Mouse (Mus musculus): ENCODE measurements at regions not wholly inside any gene's neighbourhood (a gene's known extent, or its start where the extent isn't known, plus 50 kb on each side); places are given as distances from the start of the nearest gene placed in this dataset.

DNA sequence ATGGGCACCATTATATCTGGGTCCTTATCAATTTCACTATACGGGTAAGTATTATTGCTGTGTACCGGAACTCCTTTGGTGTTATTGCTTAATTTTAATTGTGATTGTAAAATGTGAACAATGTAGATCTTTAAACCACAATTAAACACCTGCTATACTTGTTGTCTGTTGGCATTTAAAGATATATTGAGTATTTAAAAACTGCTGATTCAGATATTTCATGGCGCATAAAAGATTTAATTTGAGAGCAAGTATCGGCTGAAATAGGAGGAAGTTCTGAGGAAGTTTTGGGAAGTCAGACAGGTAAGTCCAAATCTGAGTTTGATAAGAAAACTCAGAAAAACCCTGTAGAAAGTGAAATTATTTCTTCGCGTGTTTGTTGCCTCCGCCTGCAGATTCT, 142.7 kb upstream of the Tbc1d5 start:
- 0 out of 2 replicates have a peak, but pooled peaks cover 2% of the 10 kb centered on the region for H3K4me1 ChIP-seq (replicated peaks)
- ATAC-seq (ENCODE audit: insufficient number of reproducible peaks, insufficient read depth, low FRiP score, low TSS enrichment, low read depth), result no peak
- 73% methylated on average over 7 of the region's 7 CpGs for WGBS

DNA sequence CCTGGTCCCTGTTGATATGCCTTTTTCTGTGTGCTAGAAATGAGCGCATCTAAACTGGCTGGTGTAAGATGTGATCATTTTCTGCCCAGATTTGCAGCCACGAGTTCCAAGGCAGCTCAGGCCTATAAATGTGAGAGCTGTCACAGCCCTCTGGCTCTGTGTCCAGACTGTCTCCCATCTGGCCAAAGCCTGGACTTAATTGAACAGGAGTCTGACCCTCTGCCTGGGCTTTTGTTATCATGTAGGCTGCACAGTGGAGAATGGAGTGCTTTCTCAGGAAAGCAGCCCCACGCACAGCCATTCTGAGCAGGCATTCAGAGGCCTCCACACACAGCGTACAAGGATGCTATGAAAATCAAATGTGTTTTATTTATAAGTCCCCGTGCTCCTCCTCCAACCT, 141.9 kb upstream of the Tbc1d5 start:
- Histone ChIP-seq H3K27ac (no peak overlapping the region), H3K27me3 (no peaks in the 10 kb centered on the region), H3K9me3 (no peaks in the 10 kb centered on the region), H3K36me3 (no peaks in the 10 kb centered on the region), H3K4me3 (replicated peaks) (no peak overlapping the region), H3K4me1 (replicated peaks) (0 out of 2 replicates have a peak, but pooled peaks cover 2% of the 10 kb centered on the region), H3K4me2 (no peak overlapping the region), H3K9ac (replicated peaks) (no peak overlapping the region)
- ATAC-seq (ENCODE audit: insufficient number of reproducible peaks, insufficient read depth, low FRiP score, low TSS enrichment, low read depth), result no peak
- WGBS, result 72% methylated on average over 5 of the region's 5 CpGs

More for the DNA sequence above, 142.7 kb upstream of the Tbc1d5 start:
- no peak overlapping the region for H3K27ac ChIP-seq
- no peaks in the 10 kb centered on the region for H3K9me3 ChIP-seq
- no peak overlapping the region for H3K4me3 ChIP-seq (replicated peaks)
- H3K4me2 ChIP-seq, result no peak overlapping the region
- no peaks in the 10 kb centered on the region for H3K36me3 ChIP-seq
- H3K27me3 ChIP-seq, result no peaks in the 10 kb centered on the region
- no peak overlapping the region for H3K9ac ChIP-seq (replicated peaks)

DNA sequence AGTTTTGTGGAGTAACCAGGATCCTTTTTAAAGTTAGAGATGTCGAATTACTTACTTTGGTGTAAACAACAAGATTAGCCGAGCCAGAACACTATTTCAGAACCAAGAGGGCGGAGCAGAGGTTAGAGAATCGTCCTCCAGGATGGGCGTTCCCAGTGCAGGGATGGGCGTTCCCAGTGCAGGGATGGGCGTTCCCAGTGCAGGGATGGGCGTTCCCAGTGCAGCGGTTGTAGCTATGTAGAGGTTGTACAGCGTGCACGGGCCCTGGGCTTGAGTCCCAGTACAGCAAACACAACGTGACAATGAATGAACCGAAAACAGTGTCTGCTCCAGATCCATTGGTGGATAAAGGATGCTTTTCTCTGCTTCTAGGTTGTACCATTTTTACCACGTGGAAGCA, 125.8 kb upstream of the Tbc1d5 start:
- H3K4me1 ChIP-seq (replicated peaks), result no peaks in the 10 kb centered on the region
- no peaks in the 10 kb centered on the region for H3K36me3 ChIP-seq
- H3K27ac ChIP-seq, result no peak overlapping the region
- H3K27me3 ChIP-seq, result no peaks in the 10 kb centered on the region
- H3K9ac ChIP-seq (replicated peaks), result no peak overlapping the region
- H3K9me3 ChIP-seq, result no peaks in the 10 kb centered on the region
- no peak overlapping the region for H3K4me3 ChIP-seq (replicated peaks)
- H3K4me2 ChIP-seq, result no peak overlapping the region
- WGBS, result 58% methylated on average over 14 of the region's 14 CpGs
- no peak for ATAC-seq (ENCODE audit: insufficient number of reproducible peaks, insufficient read depth, low FRiP score, low TSS enrichment, low read depth)

DNA sequence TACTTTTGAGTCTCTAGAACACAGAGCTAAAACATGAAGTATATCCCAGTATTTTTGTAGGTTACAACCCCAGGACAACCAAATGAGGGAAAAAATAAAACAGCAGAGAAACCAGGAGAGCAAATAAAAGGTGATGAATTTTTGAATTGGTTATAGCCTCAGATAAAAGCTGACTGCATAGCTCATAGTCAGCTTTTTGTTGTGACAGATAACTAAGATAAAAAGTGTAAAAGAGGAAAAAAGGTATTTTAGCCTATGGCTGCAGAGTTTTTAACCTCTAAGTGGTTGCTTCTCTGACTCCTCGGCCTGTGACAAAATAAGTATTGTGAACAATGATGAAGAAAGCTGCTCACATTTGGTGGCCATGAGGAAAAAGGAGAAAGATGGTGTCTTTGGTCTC, 111.6 kb upstream of the Tbc1d5 start:
- Histone ChIP-seq H3K36me3 (no peaks in the 10 kb centered on the region), H3K9me3 (no peaks in the 10 kb centered on the region), H3K27me3 (no peaks in the 10 kb centered on the region), H3K4me3 (replicated peaks) (no peak overlapping the region), H3K4me1 (replicated peaks) (no peaks in the 10 kb centered on the region), H3K27ac (no peak overlapping the region), H3K4me2 (no peak overlapping the region), H3K9ac (replicated peaks) (no peak overlapping the region)
- no peak for ATAC-seq (ENCODE audit: insufficient number of reproducible peaks, insufficient read depth, low FRiP score, low TSS enrichment, low read depth)
- 97% methylated on average over 1 of the region's 1 CpGs for WGBS

GRCm38 (mm10) chr17:51288751-51289150, 109.6 kb upstream of the Tbc1d5 start:
- no peak for ATAC-seq (ENCODE audit: insufficient number of reproducible peaks, insufficient read depth, low FRiP score, low TSS enrichment, low read depth)
- WGBS, result 81% methylated on average over 7 of the region's 7 CpGs
- no peaks in the 10 kb centered on the region for H3K4me1 ChIP-seq (replicated peaks)

GRCm38 (mm10) chr17:51287878-51288277, 108.7 kb upstream of the Tbc1d5 start:
- Histone ChIP-seq H3K9me3 (no peaks in the 10 kb centered on the region), H3K4me3 (replicated peaks) (no peak overlapping the region), H3K36me3 (no peaks in the 10 kb centered on the region), H3K4me2 (no peak overlapping the region), H3K27me3 (no peaks in the 10 kb centered on the region), H3K4me1 (replicated peaks) (no peaks in the 10 kb centered on the region), H3K9ac (replicated peaks) (no peak overlapping the region), H3K27ac (no peak overlapping the region)
- ATAC-seq (ENCODE audit: insufficient number of reproducible peaks, insufficient read depth, low FRiP score, low TSS enrichment, low read depth), result no peak
- WGBS, result 84% methylated on average over 8 of the region's 8 CpGs

More at GRCm38 (mm10) chr17:51288751-51289150, 109.6 kb upstream of the Tbc1d5 start:
- Histone ChIP-seq H3K9ac (replicated peaks) (no peak overlapping the region), H3K36me3 (no peaks in the 10 kb centered on the region), H3K27me3 (no peaks in the 10 kb centered on the region), H3K4me2 (no peak overlapping the region), H3K4me3 (replicated peaks) (no peak overlapping the region), H3K9me3 (no peaks in the 10 kb centered on the region), H3K27ac (no peak overlapping the region)

DNA sequence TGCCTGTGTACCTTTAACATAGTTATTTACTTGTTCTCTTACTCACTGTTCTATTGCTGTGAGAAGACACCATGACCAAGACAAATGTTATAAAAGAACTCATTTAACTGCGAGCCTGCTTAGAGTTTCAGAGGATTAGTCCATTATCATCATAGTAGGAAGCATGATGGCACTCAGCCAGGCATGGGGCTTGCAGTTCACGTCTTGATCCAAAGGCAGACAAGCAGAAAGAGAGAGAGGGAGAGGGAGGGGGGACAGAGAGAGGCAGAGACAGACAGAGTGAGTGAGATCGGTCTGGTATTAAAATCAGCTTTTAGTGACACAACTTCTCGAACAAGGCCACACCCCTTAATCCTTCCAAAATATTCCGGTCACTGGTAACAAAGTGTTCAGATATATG, 106.2 kb upstream of the Tbc1d5 start:
- no peaks in the 10 kb centered on the region for H3K27me3 ChIP-seq
- no peaks in the 10 kb centered on the region for H3K36me3 ChIP-seq
- no peaks in the 10 kb centered on the region for H3K4me1 ChIP-seq (replicated peaks)
- H3K27ac ChIP-seq, result no peak overlapping the region
- no peak overlapping the region for H3K4me3 ChIP-seq (replicated peaks)
- H3K4me2 ChIP-seq, result no peak overlapping the region
- 84% methylated on average over 5 of the region's 5 CpGs for WGBS
- no peak for ATAC-seq (ENCODE audit: insufficient number of reproducible peaks, insufficient read depth, low FRiP score, low TSS enrichment, low read depth)
- no peak overlapping the region for H3K9ac ChIP-seq (replicated peaks)
- H3K9me3 ChIP-seq, result no peaks in the 10 kb centered on the region

DNA sequence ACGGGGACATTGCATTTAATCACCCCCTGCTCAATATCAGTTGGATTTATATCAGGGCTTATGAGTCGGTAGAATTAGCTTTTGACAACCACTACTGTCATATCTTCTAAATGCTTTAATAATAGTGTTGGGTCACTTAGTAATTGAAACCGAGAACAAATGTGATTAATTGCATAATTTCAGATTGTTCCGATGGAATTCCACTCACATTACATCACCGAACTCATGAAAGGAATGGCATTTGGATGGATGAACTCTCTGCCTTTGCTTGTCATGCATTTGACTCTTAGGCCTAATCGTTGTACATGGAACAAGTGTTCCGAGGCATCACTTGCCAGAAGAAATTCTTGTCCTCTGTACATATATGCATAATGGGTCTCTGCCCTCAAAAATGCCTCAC, 99.6 kb upstream of the Tbc1d5 start:
- WGBS, result 83% methylated on average over 7 of the region's 7 CpGs
- no peak for ATAC-seq (ENCODE audit: insufficient number of reproducible peaks, insufficient read depth, low FRiP score, low TSS enrichment, low read depth)

DNA sequence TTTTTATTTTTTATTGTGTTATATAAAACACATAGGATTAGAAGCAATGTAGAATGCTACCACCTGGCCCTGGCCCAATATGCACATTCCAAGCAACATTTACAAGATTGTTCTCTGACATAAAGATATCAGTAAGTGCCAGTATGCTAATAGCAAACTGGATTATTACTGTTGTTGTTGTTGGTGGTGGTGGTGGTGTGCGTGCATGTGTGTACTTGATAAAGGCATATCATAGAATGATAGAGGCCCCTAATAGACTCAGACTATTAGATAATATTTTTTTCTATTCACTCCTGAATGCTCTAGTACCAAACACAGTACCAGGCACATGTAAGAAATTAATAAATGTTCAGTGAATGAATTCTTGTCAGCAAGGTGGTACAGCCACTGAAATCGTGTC, 98.9 kb upstream of the Tbc1d5 start:
- Histone ChIP-seq H3K4me1 (replicated peaks) (no peaks in the 10 kb centered on the region), H3K36me3 (no peaks in the 10 kb centered on the region), H3K9me3 (no peaks in the 10 kb centered on the region), H3K4me3 (replicated peaks) (no peak overlapping the region), H3K9ac (replicated peaks) (no peak overlapping the region), H3K27me3 (no peaks in the 10 kb centered on the region), H3K4me2 (no peak overlapping the region), H3K27ac (no peak overlapping the region)
- no peak for ATAC-seq (ENCODE audit: insufficient number of reproducible peaks, insufficient read depth, low FRiP score, low TSS enrichment, low read depth)
- WGBS, result 77% methylated on average over 2 of the region's 2 CpGs

More for the DNA sequence above, 99.6 kb upstream of the Tbc1d5 start:
- no peak overlapping the region for H3K27ac ChIP-seq
- no peaks in the 10 kb centered on the region for H3K9me3 ChIP-seq
- H3K36me3 ChIP-seq, result no peaks in the 10 kb centered on the region
- H3K4me3 ChIP-seq (replicated peaks), result no peak overlapping the region
- H3K4me1 ChIP-seq (replicated peaks), result no peaks in the 10 kb centered on the region
- no peaks in the 10 kb centered on the region for H3K27me3 ChIP-seq
- no peak overlapping the region for H3K9ac ChIP-seq (replicated peaks)
- no peak overlapping the region for H3K4me2 ChIP-seq

DNA sequence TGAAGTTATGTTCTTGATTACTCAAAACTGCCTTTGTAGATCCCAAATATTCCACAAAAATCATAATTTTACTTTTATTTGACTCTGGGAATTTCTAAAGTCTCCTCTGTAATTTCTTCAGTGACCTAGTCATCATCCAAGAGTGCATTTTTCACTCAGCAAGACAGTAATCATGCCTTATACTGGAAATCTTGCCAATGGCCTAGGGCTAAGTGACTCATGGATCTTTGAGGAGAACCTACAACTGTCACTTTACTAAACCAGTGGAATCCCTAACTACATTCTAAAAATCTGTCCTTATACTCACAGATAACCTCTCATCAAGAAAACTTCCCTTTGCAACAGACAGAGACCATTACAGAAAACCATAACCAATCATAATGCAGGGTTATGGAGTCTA, 98.0 kb upstream of the Tbc1d5 start:
- ATAC-seq (ENCODE audit: insufficient number of reproducible peaks, insufficient read depth, low FRiP score, low TSS enrichment, low read depth), result no peak
- no peaks in the 10 kb centered on the region for H3K27me3 ChIP-seq
- no peak overlapping the region for H3K9ac ChIP-seq (replicated peaks)
- H3K4me1 ChIP-seq (replicated peaks), result no peaks in the 10 kb centered on the region
- no peak overlapping the region for H3K4me3 ChIP-seq (replicated peaks)
- H3K36me3 ChIP-seq, result no peaks in the 10 kb centered on the region
- H3K27ac ChIP-seq, result no peak overlapping the region
- H3K9me3 ChIP-seq, result no peaks in the 10 kb centered on the region
- H3K4me2 ChIP-seq, result no peak overlapping the region

GRCm38 (mm10) chr17:51272025-51272424, 92.9 kb upstream of the Tbc1d5 start:
- Histone ChIP-seq H3K27me3 (no peaks in the 10 kb centered on the region), H3K4me3 (replicated peaks) (no peak overlapping the region), H3K9ac (replicated peaks) (no peak overlapping the region), H3K4me2 (no peak overlapping the region), H3K4me1 (replicated peaks) (no peaks in the 10 kb centered on the region), H3K27ac (no peak overlapping the region), H3K36me3 (no peaks in the 10 kb centered on the region), H3K9me3 (no peaks in the 10 kb centered on the region)
- WGBS, result 90% methylated on average over 1 of the region's 1 CpGs
- no peak for ATAC-seq (ENCODE audit: insufficient number of reproducible peaks, insufficient read depth, low FRiP score, low TSS enrichment, low read depth)

DNA sequence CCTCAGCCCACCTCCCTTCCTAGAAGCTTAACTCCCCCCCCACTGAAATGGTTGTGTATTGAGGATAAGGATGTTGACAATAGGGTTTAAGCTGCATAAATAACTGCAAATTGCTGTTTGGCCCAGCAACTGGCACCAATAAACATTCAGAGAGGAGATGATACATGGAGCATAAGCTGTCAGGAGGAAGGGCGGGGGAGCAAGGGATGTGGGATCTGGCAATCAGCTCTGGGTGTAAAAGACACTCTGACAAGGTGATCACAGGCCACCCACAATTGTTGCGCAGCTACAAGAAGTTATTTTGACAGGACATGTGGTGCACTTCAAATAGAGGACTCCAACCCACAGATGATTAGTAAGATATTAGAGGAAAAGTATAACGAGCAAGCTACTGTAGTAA, 83.8 kb upstream of the Tbc1d5 start:
- no peak overlapping the region for H3K4me3 ChIP-seq (replicated peaks)
- no peaks in the 10 kb centered on the region for H3K9me3 ChIP-seq
- no peak overlapping the region for H3K4me2 ChIP-seq
- ATAC-seq (ENCODE audit: insufficient number of reproducible peaks, insufficient read depth, low FRiP score, low TSS enrichment, low read depth), result no peak
- no peak overlapping the region for H3K9ac ChIP-seq (replicated peaks)
- WGBS, result 79% methylated on average over 3 of the region's 3 CpGs
- H3K36me3 ChIP-seq, result no peaks in the 10 kb centered on the region
- no peak overlapping the region for H3K27ac ChIP-seq
- H3K27me3 ChIP-seq, result no peaks in the 10 kb centered on the region
- H3K4me1 ChIP-seq (replicated peaks), result 0 out of 2 replicates have a peak, but pooled peaks cover 4% of the 10 kb centered on the region
